Mouse (Mus musculus): ENCODE measurements around the gene Prcd. TPM values are rescaled to one million over a fixed set of nuclear protein-coding genes. Genes with fewer than 3 reads are reported as not detected.
"Not testable (repeated sequence)": the region's sequence is repeated elsewhere in the genome, so short reads cannot be mapped to it uniquely, and the experiment has no call there.

The Prcd gene
- polyA plus RNA-seq, 1 experiment from 2014 or later: 1.7 TPM

- 36% methylated on average over 6 of the region's 6 CpGs for WGBS
- peaks cover 44% of the 10 kb centered on the region for H3K36me3 ChIP-seq (ENCODE audit: control insufficient read depth, insufficient read depth)
- peaks cover 22% of the 10 kb centered on the region for H3K4me1 ChIP-seq (ENCODE audit: control insufficient read depth, insufficient read depth, low read length)
- not testable (repeated sequence) for H3K4me3 ChIP-seq (ENCODE audit: low read length); H3K27me3 ChIP-seq (ENCODE audit: control insufficient read depth, insufficient read depth, low read length); H3K9me3 ChIP-seq (replicated peaks; ENCODE audit: control insufficient read depth, low read length); ATAC-seq (replicated peaks; ENCODE audit: extremely low read depth, insufficient read depth, low FRiP score); H3K4me2 ChIP-seq (ENCODE audit: low read depth, low read length)
- H3K9ac ChIP-seq (ENCODE audit: low read length): peak overlapping the region; percentile 18; the same call in 1 of the 2 replicates
- peak overlapping the region; percentile 76 for H3K27ac ChIP-seq (ENCODE audit: low read length)
Observed at GRCm38 (mm10) chr11:116675429-116675828, 22.1 kb downstream of the Prcd start.

GRCm38 (mm10) chr11:116676175-116676976, 23.0 kb downstream of the Prcd start:
- no peak for ATAC-seq (replicated peaks; ENCODE audit: extremely low read depth, insufficient read depth, low FRiP score)
- H3K36me3 ChIP-seq (ENCODE audit: control insufficient read depth, insufficient read depth): peaks cover 44% of the 10 kb centered on the region
- H3K9ac ChIP-seq (ENCODE audit: low read length): no peak overlapping the region
- WGBS: 77% methylated on average over 14 of the region's 14 CpGs
- H3K4me1 ChIP-seq (ENCODE audit: control insufficient read depth, insufficient read depth, low read length): peaks cover 19% of the 10 kb centered on the region
- no peak overlapping the region for H3K4me3 ChIP-seq (ENCODE audit: low read length)
- H3K27ac ChIP-seq (ENCODE audit: low read length): no peak overlapping the region
- no peaks in the 10 kb centered on the region for H3K27me3 ChIP-seq (ENCODE audit: control insufficient read depth, insufficient read depth, low read length)
- no peaks in the 10 kb centered on the region for H3K9me3 ChIP-seq (replicated peaks; ENCODE audit: control insufficient read depth, low read length)
- H3K4me2 ChIP-seq (ENCODE audit: low read depth, low read length): no peak overlapping the region

GRCm38 (mm10) chr11:116677711-116678441, 24.5 kb downstream of the Prcd start:
- Histone ChIP-seq H3K9ac (ENCODE audit: low read length) (no peak overlapping the region), H3K4me3 (ENCODE audit: low read length) (no peak overlapping the region), H3K4me2 (ENCODE audit: low read depth, low read length) (no peak overlapping the region), H3K27ac (ENCODE audit: low read length) (no peak overlapping the region), H3K36me3 (ENCODE audit: control insufficient read depth, insufficient read depth) (peaks cover 44% of the 10 kb centered on the region), H3K4me1 (ENCODE audit: control insufficient read depth, insufficient read depth, low read length) (peaks cover 14% of the 10 kb centered on the region), H3K9me3 (replicated peaks; ENCODE audit: control insufficient read depth, low read length) (no peaks in the 10 kb centered on the region), H3K27me3 (ENCODE audit: control insufficient read depth, insufficient read depth, low read length) (no peaks in the 10 kb centered on the region)
- no peak for ATAC-seq (replicated peaks; ENCODE audit: extremely low read depth, insufficient read depth, low FRiP score)
- 76% methylated on average over 8 of the region's 8 CpGs for WGBS

- no peak for ATAC-seq (replicated peaks; ENCODE audit: extremely low read depth, insufficient read depth, low FRiP score)
- Histone ChIP-seq H3K9ac (ENCODE audit: low read length) (no peak overlapping the region), H3K27ac (ENCODE audit: low read length) (no peak overlapping the region), H3K27me3 (ENCODE audit: control insufficient read depth, insufficient read depth, low read length) (no peaks in the 10 kb centered on the region), H3K9me3 (replicated peaks; ENCODE audit: control insufficient read depth, low read length) (no peaks in the 10 kb centered on the region), H3K4me3 (ENCODE audit: low read length) (no peak overlapping the region), H3K36me3 (ENCODE audit: control insufficient read depth, insufficient read depth) (peaks cover 36% of the 10 kb centered on the region), H3K4me2 (ENCODE audit: low read depth, low read length) (no peak overlapping the region), H3K4me1 (ENCODE audit: control insufficient read depth, insufficient read depth, low read length) (peaks cover 11% of the 10 kb centered on the region)
- 87% methylated on average over 6 of the region's 6 CpGs for WGBS
Observed at GRCm38 (mm10) chr11:116679148-116679547, 25.8 kb downstream of the Prcd start.

- no peak overlapping the region for H3K4me2 ChIP-seq (ENCODE audit: low read depth, low read length)
- H3K27ac ChIP-seq (ENCODE audit: low read length): no peak overlapping the region
- no peak overlapping the region for H3K9ac ChIP-seq (ENCODE audit: low read length)
- H3K27me3 ChIP-seq (ENCODE audit: control insufficient read depth, insufficient read depth, low read length): no peaks in the 10 kb centered on the region
- no peak overlapping the region for H3K4me3 ChIP-seq (ENCODE audit: low read length)
- 73% methylated on average over 24 of the region's 24 CpGs for WGBS
- no peak; the same call in 1 of the 2 replicates for ATAC-seq (replicated peaks; ENCODE audit: extremely low read depth, insufficient read depth, low FRiP score)
- H3K4me1 ChIP-seq (ENCODE audit: control insufficient read depth, insufficient read depth, low read length): no peaks in the 10 kb centered on the region
- no peaks in the 10 kb centered on the region for H3K9me3 ChIP-seq (replicated peaks; ENCODE audit: control insufficient read depth, low read length)
- H3K36me3 ChIP-seq (ENCODE audit: control insufficient read depth, insufficient read depth): peaks cover 25% of the 10 kb centered on the region
Observed at GRCm38 (mm10) chr11:116680321-116681091, 27.2 kb downstream of the Prcd start.

GRCm38 (mm10) chr11:116681147-116681546, 27.8 kb downstream of the Prcd start:
- no peak overlapping the region for H3K27ac ChIP-seq (ENCODE audit: low read length)
- H3K9me3 ChIP-seq (replicated peaks; ENCODE audit: control insufficient read depth, low read length): no peaks in the 10 kb centered on the region
- H3K4me3 ChIP-seq (ENCODE audit: low read length): no peak overlapping the region
- WGBS: 67% methylated on average over 4 of the region's 4 CpGs
- H3K4me2 ChIP-seq (ENCODE audit: low read depth, low read length): no peak overlapping the region
- H3K4me1 ChIP-seq (ENCODE audit: control insufficient read depth, insufficient read depth, low read length): no peaks in the 10 kb centered on the region
- H3K9ac ChIP-seq (ENCODE audit: low read length): no peak overlapping the region
- ATAC-seq (replicated peaks; ENCODE audit: extremely low read depth, insufficient read depth, low FRiP score): no peak
- peaks cover 18% of the 10 kb centered on the region for H3K36me3 ChIP-seq (ENCODE audit: control insufficient read depth, insufficient read depth)
- H3K27me3 ChIP-seq (ENCODE audit: control insufficient read depth, insufficient read depth, low read length): no peaks in the 10 kb centered on the region

- Histone ChIP-seq H3K27me3 (ENCODE audit: control insufficient read depth, insufficient read depth, low read length) (no peaks in the 10 kb centered on the region), H3K4me1 (ENCODE audit: control insufficient read depth, insufficient read depth, low read length) (no peaks in the 10 kb centered on the region), H3K27ac (ENCODE audit: low read length) (no peak overlapping the region), H3K4me2 (ENCODE audit: low read depth, low read length) (no peak overlapping the region), H3K4me3 (ENCODE audit: low read length) (no peak overlapping the region), H3K9ac (ENCODE audit: low read length) (no peak overlapping the region), H3K9me3 (replicated peaks; ENCODE audit: control insufficient read depth, low read length) (no peaks in the 10 kb centered on the region), H3K36me3 (ENCODE audit: control insufficient read depth, insufficient read depth) (peaks cover 4% of the 10 kb centered on the region; the same call in 1 of the 2 replicates)
- ATAC-seq (replicated peaks; ENCODE audit: extremely low read depth, insufficient read depth, low FRiP score): no peak
- 69% methylated on average over 14 of the region's 14 CpGs for WGBS
Observed at GRCm38 (mm10) chr11:116682501-116683144, 29.3 kb downstream of the Prcd start.

GRCm38 (mm10) chr11:116683777-116684176, 30.4 kb downstream of the Prcd start:
- ATAC-seq (replicated peaks; ENCODE audit: extremely low read depth, insufficient read depth, low FRiP score): no peak
- no peak overlapping the region for H3K9ac ChIP-seq (ENCODE audit: low read length)
- no peaks in the 10 kb centered on the region for H3K4me1 ChIP-seq (ENCODE audit: control insufficient read depth, insufficient read depth, low read length)
- H3K4me3 ChIP-seq (ENCODE audit: low read length): no peak overlapping the region
- WGBS: 84% methylated on average over 4 of the region's 4 CpGs
- no peak overlapping the region for H3K27ac ChIP-seq (ENCODE audit: low read length)
- H3K27me3 ChIP-seq (ENCODE audit: control insufficient read depth, insufficient read depth, low read length): no peaks in the 10 kb centered on the region
- 0 out of 2 replicates have a peak, but pooled peaks cover 3% of the 10 kb centered on the region for H3K36me3 ChIP-seq (ENCODE audit: control insufficient read depth, insufficient read depth)
- H3K9me3 ChIP-seq (replicated peaks; ENCODE audit: control insufficient read depth, low read length): no peaks in the 10 kb centered on the region
- no peak overlapping the region for H3K4me2 ChIP-seq (ENCODE audit: low read depth, low read length)
